Mouse (Mus musculus): ENCODE results near the gene E330021D16Rik. TPM values are rescaled to one million over a fixed set of nuclear protein-coding genes. Genes with fewer than 3 reads are reported as not detected.

Gene E330021D16Rik
- polyA plus RNA-seq, 2 experiments = 0.08 to 0.34 TPM

- no peak for DNase-seq (ENCODE audit: low read depth in 3 of 3, low spot score in 3 of 3)
Observed at GRCm38 (mm10) chr6:136424166-136424565, 8.8 kb upstream of the E330021D16Rik start.

GRCm38 (mm10) chr6:136423201-136423600, 7.8 kb upstream of the E330021D16Rik start:
- no peak overlapping the region for H3K4me3 ChIP-seq (ENCODE audit: insufficient read depth in 1 of 2, low read depth in 2 of 2, low read length in 2 of 2)
- no peaks in the 10 kb centered on the region for H3K9me3 ChIP-seq (ENCODE audit: control insufficient read depth, low read length)
- TF ChIP-seq CTCF (IDR thresholded peaks at IDR 0.05; ENCODE audit: low read depth) (no peak), EP300 (IDR thresholded peaks at IDR 0.05; ENCODE audit: low read depth) (no peak)
- no peak overlapping the region for H3K4me2 ChIP-seq (ENCODE audit: low read depth)
- no peaks in the 10 kb centered on the region for H3K27me3 ChIP-seq (ENCODE audit: control insufficient read depth, insufficient read depth, low read length)
- no peaks in the 10 kb centered on the region for H3K36me3 ChIP-seq (replicated peaks; ENCODE audit: control insufficient read depth, insufficient read depth, low read depth)
- peaks cover 0 to 7% of the 10 kb centered on the region in 2 experiments; a peak in 2 of 4 replicates for H3K4me1 ChIP-seq (replicated peaks; ENCODE audit: control insufficient read depth in 2 of 2, insufficient read depth in 2 of 2, low read length in 1 of 2)
- ATAC-seq (ENCODE audit: insufficient read depth) = no peak
- WGBS (ENCODE audit: insufficient replicate concordance) = 66% methylated on average over 5 of the region's 5 CpGs
- H3K27ac ChIP-seq = no peak overlapping the region
- DNase-seq (ENCODE audit: low read depth in 3 of 3, low spot score in 3 of 3) = no peak
- no peak overlapping the region for H3K9ac ChIP-seq (replicated peaks)

More at GRCm38 (mm10) chr6:136424166-136424565, 8.8 kb upstream of the E330021D16Rik start:
- ATAC-seq (ENCODE audit: insufficient read depth) = no peak
- Histone ChIP-seq H3K4me2 (ENCODE audit: low read depth) (no peak overlapping the region), H3K4me1 (replicated peaks; ENCODE audit: control insufficient read depth in 2 of 2, insufficient read depth in 2 of 2, low read length in 1 of 2) (0 out of 4 replicates have a peak, but pooled peaks cover 0 to under 1% of the 10 kb centered on the region in 2 experiments), H3K27me3 (ENCODE audit: control insufficient read depth, insufficient read depth, low read length) (no peaks in the 10 kb centered on the region), H3K27ac (no peak overlapping the region), H3K4me3 (ENCODE audit: insufficient read depth in 1 of 2, low read depth in 2 of 2, low read length in 2 of 2) (no peak overlapping the region), H3K36me3 (replicated peaks; ENCODE audit: control insufficient read depth, insufficient read depth, low read depth) (no peaks in the 10 kb centered on the region), H3K9ac (replicated peaks) (no peak overlapping the region), H3K9me3 (ENCODE audit: control insufficient read depth, low read length) (no peaks in the 10 kb centered on the region)
- WGBS (ENCODE audit: insufficient replicate concordance) = 69% methylated on average over 3 of the region's 3 CpGs
- TF ChIP-seq EP300 (IDR thresholded peaks at IDR 0.05; ENCODE audit: low read depth) (no peak), CTCF (IDR thresholded peaks at IDR 0.05; ENCODE audit: low read depth) (no peak)

GRCm38 (mm10) chr6:136422084-136422853, 6.9 kb upstream of the E330021D16Rik start:
- no peak overlapping the region for H3K4me2 ChIP-seq (ENCODE audit: low read depth)
- 42% methylated on average over 16 of the region's 16 CpGs for WGBS (ENCODE audit: insufficient replicate concordance)
- ATAC-seq (ENCODE audit: insufficient read depth) = no peak

GRCm38 (mm10) chr6:136421059-136421458, 5.7 kb upstream of the E330021D16Rik start:
- H3K9me3 ChIP-seq (ENCODE audit: control insufficient read depth, low read length) = no peaks in the 10 kb centered on the region
- H3K4me2 ChIP-seq (ENCODE audit: low read depth) = no peak overlapping the region
- DNase-seq (ENCODE audit: low read depth in 3 of 3, low spot score in 3 of 3) = no peak
- H3K27ac ChIP-seq = no peak overlapping the region
- H3K4me3 ChIP-seq (ENCODE audit: insufficient read depth in 1 of 2, low read depth in 2 of 2, low read length in 2 of 2) = no peak overlapping the region
- H3K36me3 ChIP-seq (replicated peaks; ENCODE audit: control insufficient read depth, insufficient read depth, low read depth) = no peaks in the 10 kb centered on the region
- no peak for TF ChIP-seq EP300 (IDR thresholded peaks at IDR 0.05; ENCODE audit: low read depth)
- TF ChIP-seq CTCF (IDR thresholded peaks at IDR 0.05; ENCODE audit: low read depth) = 0 out of 2 replicates have a peak, but pooled peaks have one; percentile 18
- ATAC-seq (ENCODE audit: insufficient read depth) = no peak
- 48% methylated on average over 3 of the region's 3 CpGs for WGBS (ENCODE audit: insufficient replicate concordance)
- no peaks in the 10 kb centered on the region for H3K27me3 ChIP-seq (ENCODE audit: control insufficient read depth, insufficient read depth, low read length)
- no peak overlapping the region for H3K9ac ChIP-seq (replicated peaks)
- H3K4me1 ChIP-seq (replicated peaks; ENCODE audit: control insufficient read depth in 2 of 2, insufficient read depth in 2 of 2, low read length in 1 of 2) = peaks cover 0 to 7% of the 10 kb centered on the region in 2 experiments; a peak in 2 of 4 replicates

More at GRCm38 (mm10) chr6:136422084-136422853, 6.9 kb upstream of the E330021D16Rik start:
- no peak overlapping the region for H3K4me3 ChIP-seq (ENCODE audit: insufficient read depth in 1 of 2, low read depth in 2 of 2, low read length in 2 of 2)
- H3K4me1 ChIP-seq (replicated peaks; ENCODE audit: control insufficient read depth in 2 of 2, insufficient read depth in 2 of 2, low read length in 1 of 2) = peaks cover 0 to 7% of the 10 kb centered on the region in 2 experiments; a peak in 2 of 4 replicates
- H3K9ac ChIP-seq (replicated peaks) = no peak overlapping the region
- no peaks in the 10 kb centered on the region for H3K9me3 ChIP-seq (ENCODE audit: control insufficient read depth, low read length)
- no peaks in the 10 kb centered on the region for H3K36me3 ChIP-seq (replicated peaks; ENCODE audit: control insufficient read depth, insufficient read depth, low read depth)
- TF ChIP-seq CTCF (IDR thresholded peaks at IDR 0.05; ENCODE audit: low read depth) (peak; percentile 85), EP300 (IDR thresholded peaks at IDR 0.05; ENCODE audit: low read depth) (no peak)
- no peaks in the 10 kb centered on the region for H3K27me3 ChIP-seq (ENCODE audit: control insufficient read depth, insufficient read depth, low read length)
- peak; percentile 20 to 36 (median 20) for DNase-seq (ENCODE audit: low read depth in 3 of 3, low spot score in 3 of 3)
- H3K27ac ChIP-seq = no peak overlapping the region

All from liver, embryonic 14.5 days (tissue).